Mouse (Mus musculus): ENCODE measurements around the gene Fntb.
A peak's percentile ranks its signal among the peaks of the same experiment; 100 is the strongest.

The Fntb gene

DNA sequence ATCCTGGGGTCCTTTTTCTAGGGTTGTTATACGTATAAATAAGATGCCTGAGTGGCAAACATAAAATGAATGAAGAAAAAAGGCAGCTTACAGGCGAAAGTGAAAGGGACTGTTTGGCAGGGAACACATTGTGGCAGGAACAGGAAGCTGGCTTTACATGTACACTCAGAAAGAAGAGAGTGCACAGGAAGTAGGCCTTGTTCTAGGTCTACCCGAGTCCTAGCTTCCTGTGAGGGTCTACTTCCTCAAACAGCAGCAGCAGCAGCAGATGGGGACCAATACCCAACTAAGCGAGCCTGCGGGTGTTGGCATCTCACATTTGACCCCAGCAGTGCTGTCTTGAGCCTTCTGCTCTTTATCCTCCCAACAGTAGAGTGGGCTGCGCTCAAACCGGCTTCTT is 121.4 kb downstream of the Fntb start:
- DNase-seq (ENCODE audit: low read depth) = no peak

DNA sequence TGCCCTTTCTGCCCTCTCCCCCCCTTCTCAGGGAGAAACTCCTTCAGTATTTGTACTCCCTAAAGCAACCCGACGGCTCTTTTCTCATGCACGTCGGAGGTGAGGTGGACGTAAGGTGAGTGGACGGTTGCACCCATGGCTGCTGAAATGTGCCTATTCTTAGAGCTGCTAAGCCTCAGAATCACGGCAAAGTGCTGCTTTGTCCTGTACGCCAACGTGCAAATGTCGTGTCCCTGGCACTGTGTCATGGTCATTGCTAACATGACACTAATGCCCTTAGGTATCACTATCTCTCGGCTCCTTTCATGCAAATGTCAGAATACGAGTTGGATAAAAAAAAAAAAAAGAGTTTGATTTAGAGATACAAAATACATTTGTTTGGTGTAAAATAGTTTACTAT is 122.6 kb downstream of the Fntb start:
- no peak for DNase-seq (ENCODE audit: low read depth)

DNA sequence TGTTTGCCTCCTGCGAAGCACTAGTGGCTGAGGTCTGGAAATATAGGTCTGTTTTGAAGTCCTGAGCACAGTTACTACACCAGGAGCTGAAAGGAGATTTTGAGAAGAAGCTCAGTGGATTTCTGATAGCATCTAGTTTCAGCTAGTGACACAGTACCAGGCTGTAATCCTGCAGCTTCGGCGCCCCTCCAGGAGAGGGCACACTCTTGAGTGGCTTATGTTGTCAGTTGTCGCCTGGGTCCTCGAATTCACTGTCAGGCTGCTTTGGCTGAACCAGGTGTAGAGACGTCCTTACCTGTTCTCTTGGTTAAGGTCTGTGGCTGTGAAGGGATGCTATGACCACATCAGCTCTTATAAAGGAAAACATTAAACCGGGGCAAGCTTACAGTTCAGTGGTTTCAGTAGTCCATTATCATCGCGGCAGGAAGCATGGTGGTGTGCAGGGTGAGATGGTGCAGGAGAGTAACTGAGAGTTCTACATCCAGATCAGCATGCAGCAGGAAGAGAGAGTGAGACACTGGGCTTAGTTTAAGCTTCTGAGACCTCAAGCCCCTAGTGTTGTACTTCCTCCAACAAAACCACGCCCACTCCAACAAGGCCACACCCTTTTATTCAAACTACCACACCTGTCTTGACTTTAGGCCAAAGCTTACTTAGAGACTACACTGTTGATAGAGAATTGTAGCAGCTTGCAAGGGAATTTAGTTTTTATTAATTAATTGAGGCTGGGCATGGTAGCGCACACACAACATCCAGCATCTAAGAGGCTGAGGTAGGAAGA is 124.2 kb downstream of the Fntb start:
- DNase-seq (ENCODE audit: low read depth) = no peak

DNA sequence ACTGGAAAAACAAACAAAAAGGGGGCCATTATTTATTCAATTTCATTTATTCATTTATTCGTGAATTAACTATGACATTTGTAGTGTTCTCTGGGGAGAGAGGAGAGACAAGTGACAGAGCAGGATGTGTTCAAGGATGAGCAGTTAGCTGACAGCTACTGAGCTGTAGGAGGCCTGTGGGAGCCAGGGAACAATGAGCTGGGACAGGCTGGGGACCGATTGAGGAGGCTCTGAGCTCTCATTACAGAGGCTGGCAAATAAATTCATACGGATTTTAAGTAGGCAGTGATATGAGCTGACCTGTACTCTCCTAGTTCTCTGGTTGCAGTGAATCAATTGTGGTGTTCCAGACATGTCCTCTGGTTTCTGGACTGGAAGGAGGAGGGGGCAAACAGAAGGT is 125.8 kb downstream of the Fntb start:
- DNase-seq (ENCODE audit: low read depth) = no peak

DNA sequence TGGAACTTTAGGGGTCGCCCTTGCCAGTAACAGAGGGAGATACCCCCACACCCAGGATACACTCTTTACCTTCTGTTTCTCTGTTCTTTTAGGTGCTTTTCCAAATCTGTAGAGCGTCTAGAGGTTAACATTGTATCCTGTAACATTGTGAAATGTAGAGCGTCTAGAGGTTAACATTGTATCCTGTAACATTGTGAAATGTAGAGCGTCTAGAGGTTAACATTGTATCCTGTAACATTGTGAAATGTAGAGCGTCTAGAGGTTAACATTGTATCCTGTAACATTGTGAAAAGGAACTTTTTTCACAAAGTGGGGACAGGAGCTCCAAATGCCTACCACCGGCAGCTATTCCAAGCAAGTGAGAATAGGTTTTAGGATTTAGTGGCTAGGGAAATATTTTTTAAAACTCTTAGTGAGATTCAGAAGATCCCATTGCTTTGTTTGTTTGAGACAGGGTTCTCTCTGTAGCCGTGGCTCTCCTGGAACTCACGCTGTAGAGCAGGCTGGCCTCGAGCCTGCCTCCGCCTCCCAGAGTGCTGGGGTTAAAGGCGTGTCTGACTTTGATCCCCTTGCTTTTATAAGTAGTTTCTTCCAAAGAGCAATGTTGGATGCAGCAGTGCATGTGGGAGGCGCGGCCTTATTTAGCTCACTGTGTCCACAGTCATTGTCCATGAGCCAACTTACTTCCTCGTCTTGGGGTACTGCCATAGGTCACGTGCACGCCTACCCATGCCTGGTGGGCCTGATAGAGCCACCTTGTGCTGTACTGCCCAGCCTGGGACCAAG is 127.7 kb downstream of the Fntb start:
- no peak for DNase-seq (ENCODE audit: low read depth)

DNA sequence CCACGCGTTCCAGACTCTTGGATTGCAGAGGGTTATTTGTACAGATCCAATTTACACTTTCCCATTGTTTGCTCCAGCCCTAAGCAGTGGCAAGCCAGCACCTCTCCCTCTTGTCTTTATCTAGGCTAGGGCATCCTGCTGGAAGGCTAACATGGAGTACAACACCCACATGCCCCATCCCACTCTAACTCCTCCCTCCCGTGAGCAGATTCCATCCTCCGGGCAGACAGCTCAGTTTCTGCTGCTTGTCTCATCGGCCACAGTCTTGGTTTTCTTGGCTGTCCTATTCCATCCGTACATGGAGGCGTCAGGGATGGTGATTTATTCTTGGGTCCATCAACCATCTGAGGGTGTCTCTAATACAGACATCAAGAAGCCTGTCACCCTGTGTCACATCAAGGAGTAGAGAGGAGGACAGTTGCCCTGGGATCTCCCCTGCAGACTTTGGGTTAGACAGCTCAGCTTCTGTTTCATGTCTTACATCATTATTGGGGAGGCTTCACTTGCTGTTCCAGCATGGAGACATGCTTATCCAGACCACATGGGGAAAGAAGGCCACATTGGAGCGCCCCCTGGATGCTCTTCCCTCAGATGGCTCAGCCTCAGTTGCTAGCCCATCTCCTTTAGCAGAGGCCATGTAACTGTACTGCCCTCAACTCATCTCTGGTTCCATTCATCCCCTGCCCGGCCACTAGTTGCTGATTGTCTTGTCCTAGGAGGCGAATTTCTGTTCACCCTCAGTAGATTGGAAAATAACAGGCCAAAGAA is 129.6 kb downstream of the Fntb start:
- DNase-seq (ENCODE audit: low read depth) = no peak

DNA sequence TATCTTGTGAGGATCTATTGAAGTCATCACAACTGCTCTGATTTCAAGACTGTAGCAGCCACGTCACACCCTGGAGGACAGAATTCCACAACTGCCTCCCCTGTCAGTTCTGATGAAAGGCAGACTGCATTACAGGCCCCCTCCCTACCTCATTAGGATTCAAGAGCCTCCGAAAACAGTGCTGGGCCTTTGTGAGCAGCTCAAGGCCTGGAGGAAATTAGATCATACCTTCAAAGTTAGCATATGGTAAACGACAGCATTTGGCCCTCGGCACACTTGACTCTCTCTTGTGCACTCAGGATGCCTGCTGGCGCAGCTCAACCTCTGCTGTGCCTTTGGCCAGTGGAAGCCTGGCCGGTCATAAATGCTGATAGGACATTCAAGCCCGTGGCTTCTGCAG is 130.4 kb downstream of the Fntb start:
- no peak for DNase-seq (ENCODE audit: low read depth)

DNA sequence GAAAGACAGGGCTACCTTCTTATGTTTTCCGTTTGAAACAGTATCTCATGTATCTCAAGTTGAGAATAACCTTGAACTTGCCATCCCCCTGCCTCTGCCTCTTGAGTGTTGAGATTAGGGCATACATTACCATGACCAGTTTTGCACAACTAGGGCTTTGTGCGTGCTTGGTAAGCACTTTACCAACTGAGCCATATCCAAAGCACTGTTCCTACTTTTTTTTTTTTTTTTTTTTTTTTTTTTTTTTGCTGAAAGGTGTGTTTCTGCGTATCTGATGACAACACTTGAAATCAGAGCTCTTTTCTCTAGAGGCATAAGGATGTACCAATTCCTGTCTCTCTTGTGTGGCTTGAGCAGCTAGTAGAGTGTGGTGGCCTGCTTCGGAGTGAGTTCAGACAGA is 131.2 kb downstream of the Fntb start:
- no peak for DNase-seq (ENCODE audit: low read depth)

DNA sequence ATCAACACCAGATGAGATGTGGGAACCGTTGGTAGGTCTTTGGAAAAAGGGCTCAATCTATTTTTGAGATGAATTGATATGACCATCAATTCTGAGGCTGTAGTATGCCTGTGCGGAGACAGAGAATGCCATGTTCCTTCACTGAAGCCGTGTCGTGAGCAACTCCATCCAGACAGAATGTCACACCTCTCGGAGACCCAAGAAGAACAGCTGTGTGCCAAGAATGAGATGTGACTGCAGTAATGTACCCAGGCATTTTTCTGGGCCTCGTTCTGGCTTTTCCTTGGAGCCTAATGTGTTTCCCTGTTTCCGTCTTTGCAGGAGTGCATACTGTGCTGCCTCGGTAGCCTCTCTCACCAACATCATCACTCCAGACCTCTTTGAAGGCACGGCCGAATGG is 131.6 kb downstream of the Fntb start:
- DNase-seq (ENCODE audit: low read depth) = no peak

DNA sequence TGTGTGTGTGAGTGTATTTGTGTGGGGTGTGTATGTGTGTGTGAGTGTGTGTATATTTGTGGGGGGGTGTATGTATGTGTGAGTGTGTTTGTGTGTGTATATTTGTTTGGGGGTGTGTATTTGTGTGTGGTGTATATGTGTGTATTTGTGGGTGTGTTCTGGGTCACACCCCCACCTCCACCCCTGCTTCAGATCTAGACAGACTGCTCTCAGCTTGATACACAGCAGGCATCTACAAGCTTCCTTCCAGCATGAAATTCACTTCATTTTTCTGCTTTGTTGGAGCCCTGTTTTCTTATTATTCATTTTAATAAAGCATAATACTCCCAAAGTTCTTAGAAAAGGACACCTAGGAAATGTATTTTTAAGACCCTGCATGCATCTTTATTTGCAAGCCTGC is 132.8 kb downstream of the Fntb start:
- no peak for DNase-seq (ENCODE audit: low read depth)

DNA sequence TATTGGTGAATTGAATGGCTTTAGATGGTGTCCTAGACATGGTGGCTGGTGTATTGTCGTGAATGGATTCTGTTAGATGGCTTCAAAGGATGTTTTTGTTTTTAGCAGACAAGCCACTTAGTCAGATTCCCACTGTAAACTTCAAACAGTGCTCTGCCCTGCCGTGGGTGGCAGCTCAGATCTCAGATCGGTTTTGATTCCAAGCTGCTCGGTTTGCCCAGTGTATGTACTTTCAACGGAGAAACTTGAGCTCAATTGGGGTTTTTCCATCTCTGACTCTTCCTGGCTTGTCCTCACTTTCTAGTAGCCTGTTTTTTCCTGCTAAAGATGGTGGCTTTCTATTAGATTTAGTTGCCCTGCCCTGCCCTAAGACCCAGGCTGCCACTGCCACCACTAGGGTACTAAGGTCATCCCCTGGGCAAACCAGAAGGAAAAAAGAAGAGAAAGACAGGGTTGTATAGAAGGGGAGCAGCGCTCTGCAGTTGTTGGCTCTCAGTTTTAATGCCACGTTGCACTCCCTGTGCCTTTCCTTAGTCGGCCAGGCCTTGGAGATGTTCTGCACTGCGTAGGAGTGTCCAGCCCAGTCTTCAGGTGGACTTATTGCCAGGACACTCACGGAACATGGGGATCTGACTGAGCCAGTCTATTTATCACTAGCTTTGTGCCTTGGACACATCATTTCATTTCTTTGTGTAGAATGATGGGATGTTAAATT is 134.0 kb downstream of the Fntb start:
- no peak for DNase-seq (ENCODE audit: low read depth)

DNA sequence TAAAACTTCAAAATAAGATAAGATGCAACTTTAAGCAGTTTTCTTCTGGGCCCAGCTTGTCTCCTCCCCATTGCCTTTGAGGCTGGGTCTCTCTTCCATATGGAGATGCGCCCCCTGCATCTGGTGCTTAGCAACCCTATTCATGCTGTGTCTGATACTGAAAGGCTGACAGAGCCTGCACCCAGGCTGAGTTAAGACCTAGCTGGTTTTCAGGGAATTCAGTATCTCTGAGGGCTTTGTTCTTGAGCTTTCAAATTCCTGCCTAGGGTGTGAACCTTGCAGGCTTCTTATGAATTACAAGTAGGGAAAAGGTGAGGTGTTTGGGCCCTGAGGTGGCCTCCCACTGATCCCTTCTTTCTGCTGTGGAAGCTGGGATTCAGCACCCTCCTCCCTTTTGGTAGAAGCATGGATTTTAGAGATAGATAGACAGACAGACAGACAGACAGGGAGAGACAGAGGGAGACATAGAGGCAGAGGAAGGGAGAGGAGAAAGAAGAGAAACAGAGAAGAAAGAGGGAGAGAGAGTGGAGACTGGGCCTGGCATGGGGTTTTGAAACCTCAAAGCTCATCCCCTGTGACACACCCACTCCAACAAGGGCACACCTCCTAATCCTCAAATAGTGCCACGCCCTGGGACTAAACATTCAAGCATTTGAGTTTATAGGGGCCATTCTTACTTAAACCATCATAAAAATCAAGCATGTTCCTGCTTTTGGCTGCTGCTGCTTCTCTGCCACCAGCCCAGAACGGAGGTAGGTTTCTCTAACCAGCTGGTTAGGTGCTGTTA is 136.3 kb downstream of the Fntb start:
- DNase-seq (ENCODE audit: low read depth) = no peak

DNA sequence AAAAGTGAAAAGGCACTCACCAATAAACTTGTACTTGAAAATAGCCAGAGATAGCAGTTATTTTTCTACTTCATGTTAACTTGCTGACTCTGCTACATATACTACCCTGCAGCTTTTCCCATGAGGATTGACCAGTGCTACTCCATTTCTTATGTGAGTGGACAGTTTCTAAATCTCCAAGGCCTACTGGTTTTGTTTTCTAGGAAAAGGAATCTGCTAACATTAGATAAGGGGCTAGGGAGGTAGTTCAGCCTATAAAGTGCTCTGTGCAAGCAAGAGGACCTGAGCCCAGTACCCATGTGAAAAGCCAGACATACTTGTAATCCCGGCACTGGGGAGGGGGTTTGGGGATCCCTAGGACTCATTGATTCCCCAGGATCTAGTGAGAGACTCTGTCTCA is 140.9 kb downstream of the Fntb start:
- DNase-seq (ENCODE audit: low read depth) = no peak

DNA sequence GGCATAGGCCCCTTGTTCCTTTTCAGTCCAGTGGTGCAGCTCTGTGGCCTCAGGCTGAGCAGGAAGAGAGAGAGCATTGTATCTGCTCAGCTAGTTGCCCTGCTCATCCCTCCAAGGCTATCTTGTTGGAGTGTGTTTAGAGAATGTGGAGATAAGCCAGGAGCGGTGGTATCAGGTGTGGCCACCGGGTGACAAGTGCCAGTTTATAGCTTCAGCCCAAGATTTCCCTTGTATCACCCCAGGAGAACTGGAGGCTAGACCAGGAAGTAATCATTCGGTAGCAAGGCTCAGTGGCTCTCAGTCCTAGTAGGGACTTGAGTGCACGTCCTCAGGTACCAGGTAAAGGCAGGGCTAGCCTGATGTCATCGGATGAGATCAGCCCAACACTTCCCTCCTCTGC is 143.8 kb downstream of the Fntb start:
- DNase-seq (ENCODE audit: low read depth) = no peak

DNA sequence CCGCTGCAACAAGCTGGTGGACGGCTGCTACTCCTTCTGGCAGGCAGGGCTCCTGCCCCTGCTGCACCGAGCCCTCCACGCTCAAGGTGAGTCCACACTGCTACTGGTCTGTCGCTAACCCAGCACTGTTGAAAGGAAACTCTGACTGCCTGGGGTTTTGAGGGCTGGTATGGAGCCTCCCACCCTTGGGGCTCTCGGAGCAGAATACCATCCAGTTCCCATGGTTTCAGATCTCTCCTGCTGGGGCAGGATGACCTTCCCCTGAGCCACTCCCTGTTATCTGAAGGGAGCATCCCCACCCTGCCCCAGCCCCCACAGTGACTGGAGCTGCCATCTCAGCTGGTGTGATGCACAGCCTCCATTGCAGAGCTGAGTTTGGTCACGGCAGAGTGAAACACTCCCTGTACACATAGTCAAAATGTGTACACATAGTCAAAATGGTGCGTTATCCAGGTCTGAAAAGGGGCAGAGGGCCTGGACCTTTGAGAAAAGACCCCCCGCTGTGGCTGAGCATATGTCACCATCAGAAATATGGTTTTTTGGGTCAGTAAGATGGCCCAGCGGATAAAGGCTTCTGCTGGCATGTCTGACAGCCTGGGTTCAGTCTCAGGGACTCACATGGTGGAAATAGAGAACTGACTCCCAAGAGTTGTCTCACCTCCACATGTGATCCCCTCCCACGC is 145.0 kb downstream of the Fntb start:
- no peak for DNase-seq (ENCODE audit: low read depth)

DNA sequence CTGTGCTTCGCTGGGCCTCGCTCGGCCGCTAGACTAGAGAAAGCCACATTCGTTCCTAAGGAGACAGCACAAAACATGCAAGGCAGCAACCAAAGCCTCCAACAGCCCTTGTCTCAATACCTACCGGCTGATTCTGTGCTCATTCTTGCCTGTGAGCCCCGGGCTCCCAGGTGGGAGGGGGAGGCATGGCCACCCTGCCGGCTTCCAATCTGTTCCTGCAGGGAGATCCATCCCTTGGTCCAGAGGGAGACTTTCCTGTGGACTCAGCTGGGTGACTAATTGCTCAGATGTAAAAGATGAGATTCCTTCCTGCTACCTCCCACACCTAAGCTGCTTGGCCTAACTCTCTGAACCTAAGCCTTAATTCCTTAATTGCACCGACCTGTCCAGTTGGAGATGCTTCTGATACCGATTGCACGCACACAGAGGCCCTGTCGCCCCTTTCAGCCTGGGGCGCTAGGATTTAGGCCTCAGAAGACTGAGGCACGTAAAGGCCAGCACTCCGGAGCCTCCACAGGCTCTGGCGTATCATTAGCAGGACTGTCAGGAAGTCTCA is 145.9 kb downstream of the Fntb start:
- DNase-seq (ENCODE audit: low read depth) = no peak

DNA sequence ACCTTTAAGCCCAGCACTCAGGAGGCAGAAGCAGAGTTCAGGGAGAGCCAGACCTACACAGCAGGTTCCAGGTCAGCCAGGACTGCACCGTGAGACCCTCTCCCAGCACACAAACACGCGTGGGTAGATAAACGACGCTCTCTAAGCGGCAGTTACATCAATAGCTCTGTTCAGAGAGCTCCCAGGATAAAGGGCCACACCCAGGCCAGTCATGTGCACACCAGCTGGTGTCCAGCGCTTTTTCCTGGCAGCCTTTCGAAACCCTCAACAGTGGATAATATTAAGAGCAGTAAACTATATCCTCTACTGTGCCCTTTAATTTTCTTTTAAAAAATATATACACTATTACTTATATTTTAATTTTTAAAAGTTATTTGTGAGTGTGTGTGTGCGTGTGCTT is 146.8 kb downstream of the Fntb start:
- DNase-seq (ENCODE audit: low read depth) = peak; percentile 24

DNA sequence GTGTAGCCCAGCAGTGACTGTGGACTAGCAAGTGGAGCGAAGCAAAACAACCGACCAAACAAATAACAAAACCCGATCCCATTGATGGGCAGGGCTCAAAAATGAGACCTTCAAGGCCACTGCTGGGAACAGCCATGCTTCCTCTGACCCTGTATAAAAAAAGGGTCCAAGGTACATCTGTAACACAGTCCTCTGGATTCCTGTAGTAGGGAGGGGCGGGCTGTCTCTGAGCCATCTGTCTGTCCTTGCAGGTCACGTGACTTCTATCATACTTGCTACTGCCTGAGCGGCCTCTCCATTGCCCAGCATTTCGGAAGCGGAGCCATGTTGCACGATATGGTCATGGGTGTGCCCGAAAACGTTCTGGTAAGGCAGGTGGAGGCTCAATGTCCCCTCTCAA is 150.8 kb downstream of the Fntb start:
- DNase-seq (ENCODE audit: low read depth) = no peak

DNA sequence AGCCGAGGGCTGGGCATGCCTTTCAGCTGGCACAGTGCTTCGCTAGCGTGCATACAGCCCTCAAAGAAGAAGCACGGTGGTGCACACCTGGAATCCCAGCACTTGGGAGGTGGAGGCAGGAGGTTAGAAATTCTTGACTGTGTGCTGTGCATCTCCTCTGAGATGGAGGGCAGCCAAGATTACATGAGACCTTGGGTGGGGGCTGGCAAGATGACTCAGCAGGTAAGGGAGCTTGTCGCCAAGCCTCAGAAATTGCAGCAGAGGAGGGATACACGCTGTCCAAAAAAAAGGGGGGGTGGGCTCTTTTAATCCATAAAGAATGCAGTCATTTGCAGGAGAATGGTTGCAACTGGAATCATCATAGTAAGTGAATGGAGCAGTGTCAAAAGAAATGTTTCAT is 152.7 kb downstream of the Fntb start:
- peak; percentile 56 for DNase-seq (ENCODE audit: low read depth)

DNA sequence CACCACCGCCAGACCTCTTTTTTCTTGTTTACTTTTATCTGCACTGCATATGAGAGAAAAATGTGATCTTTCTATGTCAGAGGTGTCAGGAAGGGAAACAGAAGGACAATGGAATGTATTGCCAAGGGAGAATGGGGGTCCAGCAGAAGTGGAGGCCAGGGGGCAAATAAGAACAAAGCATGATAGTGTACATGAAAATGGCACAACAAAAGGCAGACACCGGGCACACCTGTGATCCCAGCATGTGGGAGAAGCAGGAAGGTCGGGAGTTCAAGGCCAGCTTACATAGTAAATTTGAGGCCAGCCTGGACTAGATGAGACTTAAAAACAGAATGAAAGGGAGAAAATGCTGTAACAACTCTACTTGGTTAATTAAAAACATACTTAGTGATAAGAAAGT is 153.5 kb downstream of the Fntb start:
- DNase-seq (ENCODE audit: low read depth) = no peak

DNA sequence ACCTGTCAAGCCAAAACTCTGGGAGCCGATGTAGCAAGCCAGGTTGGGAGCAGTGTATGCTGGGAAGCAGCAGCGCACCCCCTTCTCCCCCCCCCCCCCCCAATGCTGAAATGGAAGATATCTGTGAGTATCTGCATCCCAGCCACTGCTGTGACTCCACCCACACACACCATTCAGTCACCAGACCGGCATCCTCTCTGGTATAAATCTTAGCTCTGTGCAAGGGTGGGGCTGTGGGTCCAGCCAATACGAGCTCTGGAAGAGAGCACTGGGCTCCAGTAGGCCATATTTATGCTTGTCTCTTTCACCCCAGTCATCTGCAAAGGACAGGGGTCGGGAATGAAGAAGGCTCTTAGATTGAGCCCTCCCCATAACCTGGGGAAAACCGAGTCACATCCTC is 155.0 kb downstream of the Fntb start:
- no peak for DNase-seq (ENCODE audit: low read depth)
